Mouse (Mus musculus) T-cell, adult 66 days (primary cell): ENCODE data around the gene Fuz. TPM values are rescaled to one million over a fixed set of nuclear protein-coding genes. Genes with fewer than 3 reads are reported as not detected.

ENCODE experiments used
- total RNA-seq, 2 experiments: library from RNA; stranded (reverse); gene quantifications; 3 replicates in 1 of 2; 4 replicates in 1 of 2; pipeline ENCODE4 v1.2.4; 2023

Gene Fuz
- total RNA-seq, result 10 to 100 TPM; 23.6 to 24.2 TPM

DNA sequence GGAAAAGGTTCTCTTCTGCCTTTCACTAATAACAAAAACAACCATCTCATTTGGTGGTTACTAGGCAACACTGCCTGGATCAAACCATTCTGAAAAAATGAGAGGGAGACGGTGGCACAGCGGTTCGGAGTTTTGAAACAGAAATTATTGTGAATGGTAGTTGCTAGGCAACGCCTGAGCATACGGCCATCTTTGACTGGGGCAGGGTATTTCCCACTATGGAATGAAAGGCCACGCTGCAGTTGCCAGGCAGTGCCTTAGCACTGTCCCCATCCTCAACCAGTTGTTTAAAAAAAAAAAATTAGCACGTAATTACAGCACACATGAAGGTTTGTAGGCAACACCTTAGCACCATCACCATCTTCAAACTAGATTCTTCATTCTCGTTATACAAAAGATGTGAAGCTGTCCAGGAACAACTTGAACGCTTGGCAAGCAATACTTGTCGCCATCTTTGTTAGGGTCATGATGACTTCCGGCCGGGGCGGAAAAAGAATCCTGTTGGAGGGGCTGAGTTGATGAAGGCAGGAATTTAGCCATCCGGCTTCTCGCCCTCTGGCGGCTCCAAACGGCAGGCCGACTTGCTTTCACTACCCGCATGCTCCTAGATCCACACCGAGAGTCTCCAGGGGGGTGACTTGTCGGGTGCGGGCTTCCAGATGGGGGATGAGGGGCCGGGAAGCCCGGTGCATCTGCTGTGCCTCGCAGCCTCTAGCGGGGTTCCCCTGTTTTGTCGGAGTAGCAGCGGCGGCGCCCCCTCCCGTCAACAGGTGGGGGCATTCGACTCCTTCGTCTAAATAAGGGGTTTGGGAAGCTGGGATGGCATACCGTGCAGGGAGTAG, at the start of gene Fuz:
Gene Fuz (plus strand): TSS at position 487 of the 842 bp plus-strand sequence.

DNA sequence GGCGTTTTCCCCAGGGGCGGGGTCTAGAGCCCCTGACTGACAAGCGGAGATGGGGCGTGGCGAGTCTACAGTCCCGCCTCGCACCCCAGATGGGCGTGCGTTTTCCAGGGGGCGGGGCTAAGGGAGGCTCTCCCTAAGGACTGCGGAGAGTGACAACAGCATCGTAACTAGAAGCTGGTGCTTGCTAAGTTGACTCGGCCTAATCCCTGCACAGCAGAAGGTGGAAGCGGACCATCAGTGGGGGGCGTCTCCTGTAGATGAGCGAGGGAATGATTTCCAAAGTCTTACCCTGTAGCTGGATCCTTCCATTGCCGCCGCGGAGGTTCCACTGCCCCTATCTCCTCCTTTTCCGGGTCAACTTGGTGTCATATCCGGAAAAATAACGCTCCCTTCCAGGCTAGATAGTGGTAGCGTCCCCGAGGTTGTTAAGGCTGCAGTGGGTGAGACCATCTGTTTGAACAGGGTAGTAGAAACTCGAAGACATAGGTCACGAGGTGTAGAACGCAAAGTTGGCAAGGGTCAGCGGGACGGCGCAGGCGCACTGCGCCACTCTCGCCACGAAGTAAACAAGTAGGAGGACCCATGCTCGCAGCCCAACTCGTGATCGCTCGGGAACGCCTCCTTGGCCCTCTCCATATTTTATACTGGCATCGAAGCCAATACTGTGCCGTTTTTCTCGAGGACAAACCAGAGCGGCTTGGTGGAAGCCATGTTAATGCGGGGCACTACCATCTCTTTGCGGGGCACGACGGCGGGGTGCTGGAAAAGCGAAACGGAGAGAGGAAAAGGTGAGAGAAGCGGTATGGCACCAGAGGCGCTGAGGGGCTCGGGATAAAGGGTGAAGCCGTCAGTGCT, 47.1 kb upstream of the Fuz start, which contains the start of the genes Akt1s1 and Tbc1d17:
Gene Akt1s1 (plus strand): TSS at position 431 of the 855 bp plus-strand sequence.
Gene Tbc1d17 (minus strand): TSS at position 519 of the 855 bp plus-strand sequence.

DNA sequence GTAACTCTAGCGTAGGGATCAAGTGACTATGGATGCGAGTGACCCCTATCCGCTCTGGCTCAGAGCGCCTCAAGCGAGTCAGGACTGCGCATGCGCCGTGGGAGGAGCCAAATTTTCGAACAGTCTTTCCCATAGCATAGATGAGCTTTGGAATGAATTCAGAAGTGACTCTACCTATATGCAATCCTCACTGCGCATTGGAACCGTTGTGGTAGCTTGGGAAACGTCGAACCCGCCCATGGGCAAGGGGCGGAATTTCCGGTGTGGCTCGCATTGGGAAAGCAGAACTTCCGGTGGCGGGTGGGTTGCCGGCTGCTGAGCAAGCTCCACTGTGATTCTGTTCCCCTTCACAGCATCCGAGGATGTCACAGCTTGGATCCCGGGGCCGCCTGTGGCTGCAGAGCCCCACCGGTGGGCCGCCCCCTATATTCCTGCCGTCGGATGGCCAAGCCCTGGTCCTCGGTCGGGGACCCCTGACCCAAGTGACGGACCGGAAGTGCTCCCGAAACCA, 38.8 kb upstream of the Fuz start, which contains the start of gene Pnkp:
Gene Pnkp (plus strand): TSS at position 98 of the 511 bp plus-strand sequence.

GRCm38 (mm10) chr7:44869697-44870528, 26.0 kb upstream of the Fuz start, which contains the start of gene Ptov1:
TSS of gene Ptov1 (minus strand) at chr7:44869788.

GRCm38 (mm10) chr7:44892276-44892921, 3.5 kb upstream of the Fuz start, which contains the start of gene Med25:
TSS of gene Med25 (minus strand) at chr7:44892712.

GRCm38 (mm10) chr7:44929204-44930151, 33.6 kb downstream of the Fuz start, which contains the start of gene Ap2a1:
TSS of gene Ap2a1 (minus strand) at chr7:44929496.

DNA sequence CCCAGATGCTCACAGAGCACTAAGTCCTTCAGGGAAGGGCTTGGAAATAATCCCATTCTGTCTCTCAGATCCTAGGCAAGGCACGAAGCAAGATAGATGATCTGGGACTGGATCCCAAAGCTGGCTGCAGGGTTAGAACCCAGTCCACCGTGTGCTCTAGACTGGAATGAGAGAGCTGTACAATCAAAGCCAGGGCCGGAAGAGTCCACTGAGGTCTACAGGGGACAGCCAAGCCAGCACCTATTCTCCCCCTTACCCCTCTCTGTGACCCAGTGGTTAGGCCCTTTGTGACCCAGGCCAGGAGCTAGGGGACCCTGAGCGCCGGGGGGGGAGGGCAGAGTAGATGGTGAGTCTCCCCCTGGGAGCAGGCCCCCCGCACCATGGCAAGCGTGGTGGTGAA, 47.0 kb downstream of the Fuz start, which contains the start of gene Tsks:
Gene Tsks (plus strand): TSS at position 301 of the 400 bp plus-strand sequence.

Other genes with a start within 250 kb of the Fuz start
- gene Myh14, start 225.2 kb upstream of the Fuz start, total RNA-seq, result under 1 TPM in 1 of 2 experiments, not detected in 1; 0.18 TPM
- gene Izumo2, start 187.3 kb upstream of the Fuz start, total RNA-seq, result not detected
- gene Vrk3, start 147.7 kb upstream of the Fuz start, total RNA-seq, result 10 to 100 TPM; 99.4 to 99.8 TPM
- under 1 TPM; 0.93 to 0.98 TPM for gene Zfp473, start 145.0 kb upstream of the Fuz start, total RNA-seq
- 10 to 100 TPM; 42.6 to 50.5 TPM for gene Nup62, start 80.0 kb upstream of the Fuz start, total RNA-seq
- gene Il4i1, start 79.7 kb upstream of the Fuz start, total RNA-seq, result 1 to 10 TPM; 1.4 to 1.9 TPM
- gene Atf5, start 79.4 kb upstream of the Fuz start, total RNA-seq, result 1 to 10 TPM; 4.9 to 5.0 TPM
- 10 to 100 TPM; 37.4 to 39.4 TPM for gene Akt1s1, start 47.1 kb upstream of the Fuz start, total RNA-seq
- 100 to 1,000 TPM in 1 of 2 experiments, 10 to 100 TPM in 1; 89.9 to 108 TPM for gene Tbc1d17, start 47.0 kb upstream of the Fuz start, total RNA-seq
- 10 to 100 TPM; 54.4 to 59.2 TPM for gene Pnkp, start 38.9 kb upstream of the Fuz start, total RNA-seq
- 10 to 100 TPM; 24.2 to 25.2 TPM for gene Ptov1, start 26.3 kb upstream of the Fuz start, total RNA-seq
- 10 to 100 TPM; 67.2 to 73.6 TPM for gene Med25, start 3.4 kb upstream of the Fuz start, total RNA-seq
- gene Ap2a1, start 33.4 kb downstream of the Fuz start, total RNA-seq, result 10 to 100 TPM; 80.0 to 86.8 TPM
- not detected for gene Tsks, start 47.1 kb downstream of the Fuz start, total RNA-seq
- gene Cpt1c, start 78.8 kb downstream of the Fuz start, total RNA-seq, result under 1 TPM; 0.61 to 0.80 TPM
- 100 to 1,000 TPM; 143 to 165 TPM for gene Prmt1, start 90.5 kb downstream of the Fuz start, total RNA-seq
- gene Irf3, start 101.6 kb downstream of the Fuz start, total RNA-seq, result 100 to 1,000 TPM; 138 to 172 TPM
- gene Bcl2l12, start 102.6 kb downstream of the Fuz start, total RNA-seq, result 10 to 100 TPM; 18.5 to 30.8 TPM
- gene Scaf1, start 120.3 kb downstream of the Fuz start, total RNA-seq, result 10 to 100 TPM; 81.3 to 91.5 TPM
- 10 to 100 TPM; 10.5 to 10.9 TPM for gene Rras, start 121.9 kb downstream of the Fuz start, total RNA-seq
- gene Prr12, start 156.8 kb downstream of the Fuz start, total RNA-seq, result 10 to 100 TPM; 76.8 to 78.7 TPM
- gene Nosip, start 166.3 kb downstream of the Fuz start, total RNA-seq, result 10 to 100 TPM; 65.9 to 68.4 TPM
- gene Prrg2, start 166.6 kb downstream of the Fuz start, total RNA-seq, result 1 to 10 TPM; 1.4 to 1.5 TPM
- gene Rcn3, start 196.1 kb downstream of the Fuz start, total RNA-seq, result 10 to 100 TPM; 16.3 to 23.6 TPM
- 10 to 100 TPM; 28.0 to 35.1 TPM for gene Fcgrt, start 207.8 kb downstream of the Fuz start, total RNA-seq
- gene Rps11, start 228.4 kb downstream of the Fuz start, total RNA-seq, result 1,000 to 10,000 TPM; 3,284 to 3,343 TPM
- gene Rpl13a, start 232.7 kb downstream of the Fuz start, total RNA-seq, result 1,000 to 10,000 TPM; 5,708 to 6,154 TPM
- gene Gm45713, start 240.2 kb downstream of the Fuz start, total RNA-seq, result not detected
- 100 to 1,000 TPM; 236 to 250 TPM for gene Flt3l, start 240.4 kb downstream of the Fuz start, total RNA-seq